Mouse (Mus musculus) stomach, postnatal 0 days (tissue): Measurements from ENCODE around the gene Creg2.

Experiments
- CTCF ChIP-seq: IDR thresholded peaks from 2 replicates; pipeline ENCODE4 v1.5.1; 2016; ENCODE audit warnings: antibody characterized with exemption, low read depth, mild to moderate bottlenecking, moderate library complexity
- EP300 ChIP-seq: optimal IDR thresholded peaks from 2 replicates; pipeline ENCODE3; 2016; ENCODE audit warnings: antibody characterized with exemption

DNA sequence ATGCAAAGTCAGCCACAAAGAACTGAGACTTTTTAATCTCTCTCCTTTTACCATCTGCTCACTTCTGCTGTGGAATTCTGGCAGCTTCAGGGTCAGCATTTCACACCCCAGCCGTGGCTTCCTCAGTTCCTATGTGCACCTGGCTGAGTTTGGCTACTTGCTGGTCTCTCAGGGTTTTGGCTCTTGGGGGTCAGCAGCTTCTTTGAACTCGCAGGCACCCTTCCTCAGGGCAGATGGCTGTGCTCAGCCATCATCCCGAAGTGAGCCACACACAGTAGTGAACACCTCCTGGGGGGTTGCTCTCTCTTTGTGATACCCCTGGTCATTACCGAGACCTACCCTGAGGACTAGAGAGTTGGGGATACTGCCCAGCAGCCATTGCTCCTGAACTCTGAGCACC is 39.8 kb upstream of the Creg2 start:
- no peak for TF ChIP-seq CTCF
- no peak for TF ChIP-seq EP300
